Mouse (Mus musculus): ENCODE results near the gene Nlrc3.
A peak's percentile ranks its signal among the peaks of the same experiment; 100 is the strongest.
"Not testable (repeated sequence)": the region's sequence is repeated elsewhere in the genome, so short reads cannot be mapped to it uniquely, and the experiment has no call there.

Nlrc3 gene

GRCm38 (mm10) chr16:3976251-3976671 is at the start of gene Nlrc3:
Gene Nlrc3, minus strand, starts transcription at chr16:3976632.
- DNase-seq: peak; percentile 16 to 47

GRCm38 (mm10) chr16:4022719-4023118 is 46.3 kb upstream of the Nlrc3 start:
- DNase-seq: no peak

GRCm38 (mm10) chr16:4021241-4021640 is 44.8 kb upstream of the Nlrc3 start:
- no peak for DNase-seq

GRCm38 (mm10) chr16:4017466-4017865 is 41.0 kb upstream of the Nlrc3 start:
- DNase-seq: not testable (repeated sequence)

- DNase-seq: not testable (repeated sequence)
These were observed 40.4 kb upstream of the Nlrc3 start for GRCm38 (mm10) chr16:4016786-4017185.

- DNase-seq: no peak
These were observed 37.7 kb upstream of the Nlrc3 start for GRCm38 (mm10) chr16:4014040-4014668.

GRCm38 (mm10) chr16:4012882-4013570 is 36.6 kb upstream of the Nlrc3 start:
- DNase-seq: no peak

GRCm38 (mm10) chr16:4003489-4004398 is 27.3 kb upstream of the Nlrc3 start, which contains the start of gene Slx4:
Gene Slx4, minus strand, starts transcription at chr16:4003770.
- peak; percentile 94 to 97 for DNase-seq

GRCm38 (mm10) chr16:3988410-3988809 is 12.0 kb upstream of the Nlrc3 start:
- no peak for DNase-seq

GRCm38 (mm10) chr16:3983146-3983700 is 6.8 kb upstream of the Nlrc3 start:
- no peak for DNase-seq

GRCm38 (mm10) chr16:3982173-3982572 is 5.7 kb upstream of the Nlrc3 start:
- no peak for DNase-seq

GRCm38 (mm10) chr16:3976712-3977111 is 280 bp upstream of the Nlrc3 start:
- no peak for DNase-seq

GRCm38 (mm10) chr16:3975658-3976057 is 774 bp downstream of the Nlrc3 start:
- no peak for DNase-seq

- DNase-seq: not testable (repeated sequence)
These were observed 2.0 kb downstream of the Nlrc3 start for GRCm38 (mm10) chr16:3974456-3974855.

GRCm38 (mm10) chr16:3965534-3965933 is 10.9 kb downstream of the Nlrc3 start:
- DNase-seq: no peak

- DNase-seq: peak in 1 of 2 experiments; percentile 28
These were observed 11.4 kb downstream of the Nlrc3 start for GRCm38 (mm10) chr16:3964990-3965389.

- no peak for DNase-seq
These were observed 17.2 kb downstream of the Nlrc3 start for GRCm38 (mm10) chr16:3959261-3959660.

- no peak for DNase-seq
These were observed 20.1 kb downstream of the Nlrc3 start for GRCm38 (mm10) chr16:3956369-3956768.

- no peak for DNase-seq
These were observed 25.3 kb downstream of the Nlrc3 start for GRCm38 (mm10) chr16:3951141-3951540.

GRCm38 (mm10) chr16:3934701-3935100 is 41.7 kb downstream of the Nlrc3 start:
- DNase-seq: no peak

- DNase-seq: no peak
These were observed 42.3 kb downstream of the Nlrc3 start for GRCm38 (mm10) chr16:3934091-3934490.

- DNase-seq: no peak
These were observed 42.9 kb downstream of the Nlrc3 start for GRCm38 (mm10) chr16:3933536-3933935.

GRCm38 (mm10) chr16:3929151-3929550 is 47.3 kb downstream of the Nlrc3 start:
- no peak for DNase-seq
